Mouse (Mus musculus) bone marrow macrophage, adult 2 months (primary cell): ENCODE measurements at regions not wholly inside any gene's neighbourhood (a gene's known extent, or its start where the extent isn't known, plus 50 kb on each side); places are given as distances from the start of the nearest gene placed in this dataset.

Source experiments
- CTCF ChIP-seq: IDR thresholded peaks from 2 replicates; pipeline ENCODE4 v1.5.1; 2012; ENCODE audit warnings: low read depth, mild to moderate bottlenecking, low read length, moderate library complexity
- POLR2A ChIP-seq: IDR thresholded peaks from 2 replicates; pipeline ENCODE4 v1.6.1; 2012; ENCODE audit warnings: mild to moderate bottlenecking, low read depth, low read length, borderline replicate concordance

DNA sequence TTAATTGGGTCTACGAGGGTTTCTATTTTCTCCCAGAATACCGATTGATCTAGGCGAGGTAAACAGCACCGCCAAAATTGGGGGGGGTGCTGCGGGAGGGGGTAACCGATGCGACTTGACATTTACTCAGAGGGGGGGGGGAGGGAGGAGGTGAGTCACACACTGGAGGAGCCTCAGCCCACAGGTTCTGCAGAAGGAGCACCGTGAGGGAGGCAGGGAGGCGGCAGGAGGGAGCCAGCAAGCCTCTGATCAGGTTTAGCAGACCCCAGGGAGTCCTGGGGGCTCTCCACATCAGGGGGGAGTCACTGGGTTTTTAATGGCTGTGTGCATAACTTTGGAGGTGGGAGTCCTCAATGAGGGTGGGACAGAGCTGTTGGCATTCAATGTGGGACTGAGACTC lies 51.3 kb upstream of the Ier5l start:
- TF ChIP-seq POLR2A: no peak
- TF ChIP-seq CTCF: no peak
